8 mouse cellular contexts compared by ENCODE assay signal in the genomic region with DNA sequence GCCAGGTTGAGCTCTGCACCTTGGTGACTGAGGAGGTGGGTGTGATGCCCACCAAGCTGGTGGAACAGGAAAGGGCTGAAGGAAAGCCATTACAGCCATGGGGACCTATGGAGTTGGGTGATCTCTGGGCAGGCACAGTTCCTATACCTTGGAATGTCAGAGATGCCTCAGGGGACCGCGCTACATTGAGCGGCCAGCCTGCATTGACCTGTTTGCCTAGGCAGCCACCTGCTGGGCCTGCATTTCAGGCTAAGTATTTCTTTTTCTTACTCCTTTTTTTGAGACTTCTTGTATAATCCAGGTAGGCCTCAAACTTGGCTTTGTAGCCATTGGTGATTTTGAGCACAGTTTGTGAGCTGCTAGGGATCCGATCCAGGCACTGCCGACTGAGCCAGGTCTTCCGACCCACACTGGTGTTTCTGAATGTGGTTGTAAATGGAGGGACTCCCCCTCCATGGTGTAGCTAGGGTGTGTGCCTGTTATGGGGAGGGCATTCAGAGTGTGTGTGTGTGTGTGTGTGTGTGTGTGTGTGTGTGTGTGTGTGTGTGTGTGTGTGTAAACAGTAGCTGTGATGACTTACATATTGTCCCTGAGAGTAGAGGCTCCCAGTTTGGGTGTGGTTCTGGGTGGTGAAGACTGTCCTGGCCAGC. TPM values are rescaled to one million over a fixed set of nuclear protein-coding genes. Genes with fewer than 3 reads are reported as not detected.
DNase-seq lines count a peak whose midpoint lies in the region; ATAC-seq and TF ChIP-seq lines count a peak whose summit lies in the region.

No protein-coding gene starts in this region.

- no peak overlapping the region for H3K9ac ChIP-seq in forebrain, embryonic 14.5 days (ENCODE audit: low read length)
- no peak overlapping the region for H3K9ac ChIP-seq in forebrain, postnatal 0 days
- no peak overlapping the region for H3K9ac ChIP-seq in embryonic facial prominence, embryonic 14.5 days (ENCODE audit: low read depth, low read length)

- H3K4me1 ChIP-seq in forebrain, embryonic 14.5 days (ENCODE audit: control insufficient read depth, insufficient read depth, low read length), result peaks cover 47% of the 10 kb centered on the region
- peaks cover 36% of the 10 kb centered on the region for H3K4me1 ChIP-seq in forebrain, postnatal 0 days (ENCODE audit: insufficient read depth)
- H3K4me1 ChIP-seq in embryonic facial prominence, embryonic 14.5 days (ENCODE audit: control insufficient read depth, insufficient read depth, low read length), result peaks cover 47% of the 10 kb centered on the region

- WGBS in forebrain, embryonic 14.5 days, result 72% methylated on average over 6 of the region's 6 CpGs
- 76% methylated on average over 6 of the region's 6 CpGs for whole genome bisulfite sequencing in forebrain, postnatal 0 days
- WGBS in embryonic facial prominence, embryonic 14.5 days, result 62% methylated on average over 3 of the region's 6 CpGs

- no peak for DNase-seq in forebrain, embryonic 14.5 days (ENCODE audit: low spot score)
- DNase-seq in forebrain, postnatal 0 days, result no peak
- DNase-seq in CD4-positive, CD25-positive, alpha-beta regulatory T cell, adult 2 months (ENCODE audit: low read depth, low spot score), result peak; percentile 73
- DNase-seq in embryonic facial prominence, embryonic 14.5 days (ENCODE audit: low spot score), result no peak
- DNase-seq in kidney, postnatal 14 days, result peak; percentile 47
- no peak for DNase-seq in ovary, postnatal 10 days (ENCODE audit: low spot score)
- DNase-seq in urinary bladder, adult 18-20 months (ENCODE audit: low spot score in 2 of 2), result no peak
- no peak for DNase-seq in spleen, adult 12 weeks (ENCODE audit: low spot score)

- H3K36me3 ChIP-seq in forebrain, embryonic 14.5 days (ENCODE audit: control insufficient read depth, insufficient read depth, low read length), result peaks cover 16% of the 10 kb centered on the region
- H3K36me3 ChIP-seq in forebrain, postnatal 0 days (ENCODE audit: insufficient read depth), result peaks cover 13% of the 10 kb centered on the region
- H3K36me3 ChIP-seq in embryonic facial prominence, embryonic 14.5 days (ENCODE audit: control insufficient read depth, insufficient read depth, low read length), result peaks cover 13% of the 10 kb centered on the region

- no peak overlapping the region for H3K4me2 ChIP-seq in forebrain, embryonic 14.5 days (ENCODE audit: low read length)
- no peak overlapping the region for H3K4me2 ChIP-seq in forebrain, postnatal 0 days (ENCODE audit: low read depth)
- H3K4me2 ChIP-seq in embryonic facial prominence, embryonic 14.5 days (ENCODE audit: low read depth, low read length), result no peak overlapping the region

- no peak for ATAC-seq in forebrain, embryonic 14.5 days
- ATAC-seq in forebrain, postnatal 0 days, result no peak
- ATAC-seq in embryonic facial prominence, embryonic 14.5 days (ENCODE audit: low read depth), result no peak

- no peaks in the 10 kb centered on the region for H3K27me3 ChIP-seq in forebrain, embryonic 14.5 days (replicated peaks; ENCODE audit: control insufficient read depth, insufficient read depth, low read length)
- no peaks in the 10 kb centered on the region for H3K27me3 ChIP-seq in forebrain, postnatal 0 days (ENCODE audit: insufficient read depth, low read length)
- H3K27me3 ChIP-seq in embryonic facial prominence, embryonic 14.5 days (replicated peaks; ENCODE audit: control insufficient read depth, insufficient read depth, low read length), result no peaks in the 10 kb centered on the region

- H3K27ac ChIP-seq in forebrain, embryonic 14.5 days (ENCODE audit: low read depth, low read length), result 0 out of 2 replicates have a peak overlapping the region, but pooled peaks have one; percentile 33
- H3K27ac ChIP-seq in forebrain, postnatal 0 days (ENCODE audit: low read depth, low read length), result no peak overlapping the region; the same call in 1 of the 2 replicates
- 0 out of 2 replicates have a peak overlapping the region, but pooled peaks have one; percentile 22 for H3K27ac ChIP-seq in embryonic facial prominence, embryonic 14.5 days (replicated peaks; ENCODE audit: low read depth, low read length)

- H3K4me3 ChIP-seq in forebrain, embryonic 14.5 days (ENCODE audit: low read depth, low read length), result no peak overlapping the region
- H3K4me3 ChIP-seq in forebrain, postnatal 0 days (ENCODE audit: low read depth, low read length), result no peak overlapping the region
- H3K4me3 ChIP-seq in embryonic facial prominence, embryonic 14.5 days (ENCODE audit: low read depth, low read length), result no peak overlapping the region

- no peak for TF ChIP-seq CTCF in forebrain, postnatal 0 days (IDR thresholded peaks at IDR 0.05; ENCODE audit: low read depth)

- no peaks in the 10 kb centered on the region for H3K9me3 ChIP-seq in forebrain, embryonic 14.5 days (replicated peaks; ENCODE audit: control insufficient read depth, low read length)
- H3K9me3 ChIP-seq in forebrain, postnatal 0 days (ENCODE audit: low read length), result no peaks in the 10 kb centered on the region
- H3K9me3 ChIP-seq in embryonic facial prominence, embryonic 14.5 days (ENCODE audit: control insufficient read depth, low read length), result no peaks in the 10 kb centered on the region

RNA-seq across cellular contexts. Expression of a gene that starts 27.3 kb away (rescaled TPM):
- 115 and 118 TPM in 2 replicates for polyA plus RNA-seq in forebrain, embryonic 14.5 days (2014; fragmentation: Nextera tagmentation; extraction: Ambion mirVana)
- 130 and 140 TPM in 2 replicates for total RNA-seq in forebrain, postnatal 0 days (2014; rRNA removed)
- polyA plus RNA-seq in forebrain, postnatal 0 days (2015; fragmentation: Nextera tagmentation; extraction: Ambion mirVana), result 96.1 and 110 TPM in 2 replicates
- 107 and 112 TPM in 2 replicates for polyA plus RNA-seq in embryonic facial prominence, embryonic 14.5 days (2014; fragmentation: Nextera tagmentation; extraction: Ambion mirVana)

Comparison
In these comparisons a context has a peak if more than half of its experiments do, and no peak if none do; other contexts are left out.
1. DNase-seq: peak in CD4-positive, CD25-positive, alpha-beta regulatory T cell, adult 2 months (single experiment) and kidney, postnatal 14 days (single experiment); none in forebrain, embryonic 14.5 days (single experiment), forebrain, postnatal 0 days (single experiment), embryonic facial prominence, embryonic 14.5 days (single experiment), ovary, postnatal 10 days (single experiment), urinary bladder, adult 18-20 months (0 of 2) and spleen, adult 12 weeks (single experiment).